Mouse (Mus musculus) mesoderm, embryonic 11.5 days (tissue): ENCODE measurements around the gene Slamf7.
A peak's percentile ranks its signal among the peaks of the same experiment; 100 is the strongest.
"Not testable (repeated sequence)": the region's sequence is repeated elsewhere in the genome, so short reads cannot be mapped to it uniquely, and the experiment has no call there.

ENCODE experiments used
- DNase-seq: peaks from one replicate; pipeline ENCODE4 v3.0.0-alpha.2; 2012; ENCODE audit warnings: low read depth, low spot score

Gene Slamf7

DNA sequence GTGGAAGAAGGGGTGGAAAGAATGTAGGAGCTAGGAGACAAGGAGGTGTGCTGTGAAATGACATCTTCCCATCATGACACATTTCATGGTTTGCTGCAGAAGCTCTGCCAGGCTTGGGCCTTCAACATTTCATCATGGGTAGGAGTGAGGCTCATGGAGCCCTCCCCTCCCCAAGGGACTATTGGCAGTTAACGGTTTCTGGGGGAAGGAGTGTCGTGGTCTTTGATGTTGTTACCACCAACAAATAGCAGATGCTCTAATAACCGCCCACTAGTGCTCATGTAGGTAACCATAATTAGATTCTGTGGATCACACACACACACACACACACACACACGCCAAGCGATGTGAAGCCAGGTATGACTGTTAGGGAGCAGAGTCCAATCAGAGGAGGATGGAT is at the start of gene Slamf7:
Gene Slamf7 (minus strand): TSS at position 302 of the 400 bp plus-strand sequence.
- DNase-seq: no peak

- DNase-seq: peak; percentile 25
These were observed 46.1 kb upstream of the Slamf7 start for GRCm38 (mm10) chr1:171698983-171699382.

- no peak for DNase-seq
These were observed 41.1 kb upstream of the Slamf7 start for GRCm38 (mm10) chr1:171693918-171694317.

DNA sequence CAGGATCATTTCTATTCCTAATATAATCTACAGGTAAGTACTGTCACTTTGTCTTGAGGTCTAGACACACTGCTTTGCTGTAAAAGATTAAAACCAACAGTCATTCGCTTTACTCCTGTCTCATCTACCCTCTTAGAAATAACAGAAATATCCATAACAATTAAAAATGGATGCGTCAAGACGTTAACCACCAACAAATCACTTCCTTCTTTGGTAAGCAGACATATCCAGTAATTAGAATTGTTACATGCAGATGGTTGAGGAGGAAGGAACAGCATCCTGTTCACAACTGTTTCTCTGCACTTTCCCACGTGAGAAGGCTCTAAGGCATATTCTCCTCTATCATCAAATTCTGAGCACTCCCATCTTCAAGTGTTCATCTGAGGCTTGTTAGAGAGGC is 34.5 kb upstream of the Slamf7 start:
- DNase-seq: no peak

DNA sequence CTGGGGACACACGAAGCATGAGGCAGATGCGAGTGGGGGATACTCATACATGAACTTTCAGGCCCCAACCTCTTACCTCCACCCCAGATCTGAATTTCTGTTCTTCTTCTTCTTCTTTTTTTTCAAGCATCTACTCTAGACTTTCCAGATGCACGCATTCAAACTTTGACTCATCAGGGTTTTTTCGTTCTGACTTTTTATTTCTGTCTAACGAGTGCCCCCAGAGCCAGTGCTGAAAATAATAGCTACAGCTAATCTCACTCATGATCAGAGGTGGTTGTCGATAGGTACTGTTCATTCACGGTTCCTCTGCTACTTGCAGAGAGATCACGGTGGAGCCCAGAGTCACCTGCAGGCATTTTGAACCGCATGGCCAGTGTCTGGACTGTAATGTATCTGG is 32.1 kb upstream of the Slamf7 start:
- no peak for DNase-seq

- no peak for DNase-seq
These were observed 28.9 kb upstream of the Slamf7 start, which contains the start of gene Cd48 for GRCm38 (mm10) chr1:171681531-171682299. TSS of gene Cd48 (plus strand) at chr1:171682009.

DNA sequence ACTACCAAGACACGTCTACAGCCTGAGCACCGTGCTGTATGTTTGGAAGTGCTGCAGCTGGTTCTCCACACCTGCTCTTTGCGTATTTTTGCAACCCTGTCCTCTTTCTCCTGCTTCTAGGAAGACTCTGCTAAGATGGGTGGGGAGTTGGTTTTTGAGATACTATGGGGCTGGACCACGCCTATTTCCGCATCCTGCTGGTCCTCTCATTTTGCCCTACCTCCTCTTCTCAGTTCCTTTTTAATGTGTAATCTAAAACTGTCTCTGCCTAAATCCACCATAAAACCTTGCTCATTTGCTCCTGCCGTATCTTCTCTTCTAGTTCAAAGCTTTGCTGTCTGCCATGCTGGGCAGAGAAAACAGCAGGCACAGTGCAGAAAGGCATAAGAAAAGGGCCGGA is 28.2 kb upstream of the Slamf7 start:
- no peak for DNase-seq

GRCm38 (mm10) chr1:171677721-171678120 is 24.9 kb upstream of the Slamf7 start:
- no peak for DNase-seq

DNA sequence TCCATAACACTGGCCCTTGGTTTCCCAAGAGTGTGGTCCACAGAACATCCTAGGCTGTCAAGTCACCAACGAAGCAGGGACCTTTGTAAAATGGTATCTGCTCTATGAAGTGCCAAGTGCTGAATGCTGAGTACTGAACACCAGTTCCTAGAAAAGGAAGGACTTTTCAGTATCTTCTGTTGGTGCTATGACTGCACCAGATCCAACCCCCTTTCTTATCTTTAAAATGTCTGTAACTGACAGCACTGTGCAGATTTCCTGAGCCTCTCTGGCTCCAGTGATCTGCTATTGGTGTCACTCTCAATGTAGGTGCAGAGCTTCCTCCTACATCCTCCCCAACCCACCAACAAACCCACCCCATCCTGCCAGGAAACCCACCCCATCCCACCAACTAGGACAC is 21.6 kb upstream of the Slamf7 start:
- DNase-seq: no peak

DNA sequence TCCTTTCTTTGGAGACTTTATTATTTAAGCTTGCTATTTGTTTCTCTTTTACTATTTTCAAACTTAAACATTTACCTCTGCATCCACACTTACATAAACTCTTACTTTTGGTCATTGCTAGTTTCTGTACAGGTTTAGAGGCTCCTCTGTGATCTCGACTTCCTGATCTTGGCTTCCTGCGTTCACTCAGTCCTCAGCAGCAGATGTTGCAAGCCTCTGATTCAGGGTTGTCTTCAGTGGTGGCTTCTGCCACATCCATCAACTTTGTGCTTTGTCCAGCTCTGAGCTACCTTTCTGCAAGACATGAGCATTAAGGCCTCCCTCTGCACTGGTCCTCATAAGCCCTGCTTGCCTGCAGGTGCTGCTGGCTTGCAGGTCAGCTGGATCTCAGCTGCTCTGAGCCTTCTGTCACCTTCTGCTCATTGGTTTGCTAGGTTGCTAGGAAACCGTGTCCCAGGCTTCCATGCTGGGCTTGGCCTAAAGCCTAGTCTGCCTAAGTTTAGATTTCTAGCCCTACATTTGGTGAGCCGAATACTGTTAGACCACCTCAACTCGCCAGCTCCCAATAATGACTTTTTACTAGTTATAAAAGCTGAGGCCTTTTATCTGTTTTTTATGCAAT is 20.1 kb upstream of the Slamf7 start:
- DNase-seq: peak; percentile 2

DNA sequence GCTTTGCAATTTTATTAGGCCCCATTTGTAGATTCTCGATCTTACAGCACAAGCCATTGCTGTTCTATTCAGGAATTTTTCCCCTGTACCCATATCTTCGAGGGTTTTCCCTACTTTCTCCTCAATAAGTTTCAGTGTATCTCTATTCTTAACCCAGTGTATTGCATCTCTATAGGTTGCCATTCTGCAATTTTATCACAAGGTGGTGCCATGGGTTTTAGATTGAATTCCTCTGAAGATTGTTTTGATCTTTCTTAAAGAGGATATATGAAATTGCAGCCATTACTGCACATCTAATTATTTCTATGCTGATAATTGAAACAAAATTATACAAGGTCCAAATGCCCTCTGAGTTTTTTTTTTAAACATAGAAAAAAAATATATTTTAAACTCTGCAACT is 19.6 kb upstream of the Slamf7 start:
- not testable (repeated sequence) for DNase-seq

DNA sequence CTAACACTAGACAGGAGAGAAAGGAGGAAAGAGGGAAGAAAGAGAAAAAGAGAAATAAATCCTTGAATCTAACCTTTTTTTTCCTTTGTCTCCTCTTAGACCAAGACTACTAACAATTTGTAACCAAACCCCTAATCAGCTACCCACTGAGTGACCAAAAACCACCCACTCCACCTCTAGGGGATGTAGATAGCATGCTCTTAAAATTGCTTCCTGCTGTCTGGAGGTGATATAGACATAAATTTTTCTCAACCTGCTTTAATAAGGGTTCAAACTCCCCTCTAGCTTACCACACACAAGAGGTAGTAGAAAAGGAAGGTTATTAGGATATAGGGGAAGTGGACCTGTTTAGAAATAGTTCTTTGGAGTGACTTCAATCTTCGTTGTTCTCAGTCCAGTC is 14.3 kb upstream of the Slamf7 start:
- no peak for DNase-seq

- DNase-seq: no peak
These were observed 13.5 kb upstream of the Slamf7 start for GRCm38 (mm10) chr1:171666350-171666749.

- DNase-seq: no peak
These were observed 10.9 kb upstream of the Slamf7 start for GRCm38 (mm10) chr1:171663757-171664156.

- DNase-seq: no peak
These were observed 8.6 kb upstream of the Slamf7 start for GRCm38 (mm10) chr1:171661482-171661881.

- DNase-seq: no peak
These were observed 7.6 kb upstream of the Slamf7 start for GRCm38 (mm10) chr1:171660423-171660822.

GRCm38 (mm10) chr1:171658561-171658991 is 5.7 kb upstream of the Slamf7 start:
- no peak for DNase-seq

DNA sequence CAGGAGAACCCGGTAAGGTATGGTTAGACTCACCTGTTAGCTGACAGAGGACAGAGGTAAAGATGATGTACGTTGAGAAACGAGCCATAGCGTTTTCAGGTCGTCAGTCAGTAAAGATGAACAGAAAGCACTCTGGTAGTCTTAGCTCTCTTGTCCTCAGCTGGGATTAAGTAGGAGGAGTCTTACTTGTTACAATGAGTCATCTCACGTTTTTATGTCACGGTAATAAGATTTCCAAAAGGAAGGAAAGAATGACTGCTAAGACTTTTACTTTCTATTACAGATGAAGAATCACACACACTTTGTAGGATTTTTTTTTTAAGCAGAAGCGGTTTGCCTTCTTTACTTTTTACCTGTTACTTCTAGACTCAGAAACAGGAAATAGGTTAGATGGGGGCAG is 4.0 kb downstream of the Slamf7 start:
- no peak for DNase-seq

GRCm38 (mm10) chr1:171647716-171648115 is 5.1 kb downstream of the Slamf7 start:
- no peak for DNase-seq

- DNase-seq: no peak
These were observed 6.3 kb downstream of the Slamf7 start for GRCm38 (mm10) chr1:171646429-171646940.

DNA sequence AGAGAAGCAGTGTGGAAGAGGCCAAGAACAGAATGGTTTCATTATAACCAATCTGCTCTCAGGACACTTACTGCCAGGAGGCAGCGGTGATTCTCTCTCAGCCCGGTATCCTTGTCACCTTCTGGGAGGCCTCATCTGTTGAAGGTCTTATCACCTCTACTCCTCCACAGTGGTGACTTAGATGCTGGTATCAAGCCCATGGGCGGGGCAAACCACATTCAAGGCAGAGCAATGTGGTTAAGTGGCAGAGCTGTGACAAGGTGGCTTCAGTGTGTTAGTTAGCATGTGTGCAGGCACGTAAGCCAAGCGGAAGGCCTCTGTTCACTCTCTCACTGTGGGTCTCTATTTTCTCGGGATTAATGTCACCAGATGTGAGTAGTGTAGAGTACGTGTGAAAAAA is 9.2 kb downstream of the Slamf7 start:
- no peak for DNase-seq

DNA sequence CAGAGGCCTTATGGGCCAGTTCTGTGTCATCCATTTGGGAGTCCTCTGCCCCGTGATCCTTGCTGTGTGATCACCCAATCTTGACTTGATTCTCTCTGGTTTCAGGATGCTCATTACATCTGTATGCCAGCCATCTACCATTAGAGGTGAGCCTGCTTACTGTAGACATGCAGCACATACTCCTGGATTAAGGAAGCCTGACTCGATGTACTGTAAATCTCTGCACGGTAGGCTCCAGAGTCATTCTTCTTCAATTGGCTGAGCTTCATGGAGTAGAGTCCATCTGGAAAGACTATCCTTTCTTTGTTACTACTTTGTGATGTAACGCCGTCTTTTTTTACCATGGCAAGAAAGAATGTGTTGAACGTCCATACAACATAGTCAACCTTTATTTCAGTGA is 12.0 kb downstream of the Slamf7 start:
- DNase-seq: no peak

- DNase-seq: no peak
These were observed 14.1 kb downstream of the Slamf7 start for GRCm38 (mm10) chr1:171638686-171639085.
